Mouse (Mus musculus) cortical plate, adult 2 months (tissue): Measurements from ENCODE around the gene Cttnbp2. TPM values are rescaled to one million over a fixed set of nuclear protein-coding genes. Genes with fewer than 3 reads are reported as not detected.

Experiments used
- H3K27ac ChIP-seq: fragments of 200-500 bp; 2 replicates; pipeline ENCODE4 v1.5.1; 2012; ENCODE audit warnings: low read length, control low read depth, inconsistent platforms; ENCODE audit not compliant: insufficient read depth
- H3K4me1 ChIP-seq: fragments of 200-500 bp; 2 replicates; pipeline ENCODE4 v1.6.1; 2011; ENCODE audit warnings: low read length; ENCODE audit not compliant: control insufficient read depth, insufficient read depth
- H3K4me3 ChIP-seq: fragments of 200-500 bp; 2 replicates; pipeline ENCODE4 v1.5.1; 2011; ENCODE audit warnings: mild to moderate bottlenecking, low read length, control low read depth; ENCODE audit not compliant: insufficient read depth
- CTCF ChIP-seq: fragments of 200-500 bp; IDR thresholded peaks from 2 replicates; pipeline ENCODE4 v1.5.1; 2011; ENCODE audit warnings: mild to moderate bottlenecking, control low read depth, low read length; ENCODE audit not compliant: insufficient read depth; ENCODE audit errors: extremely low read depth
- POLR2A ChIP-seq: fragments of 200-500 bp; IDR thresholded peaks from 2 replicates; pipeline ENCODE4 v1.6.1; 2011; ENCODE audit warnings: mild to moderate bottlenecking, low read length, control low read depth; ENCODE audit not compliant: insufficient read depth; ENCODE audit errors: extremely low read depth
- polyA plus RNA-seq: library from polyadenylated mRNA; depleted of rRNA; stranded (reverse); fragments of >200 nt; gene quantifications from 2 replicates; pipeline ENCODE4 v1.2.3, GENCODE M21; 2012

The Cttnbp2 gene
- polyA plus RNA-seq, 1 experiment: 79.0 TPM

DNA sequence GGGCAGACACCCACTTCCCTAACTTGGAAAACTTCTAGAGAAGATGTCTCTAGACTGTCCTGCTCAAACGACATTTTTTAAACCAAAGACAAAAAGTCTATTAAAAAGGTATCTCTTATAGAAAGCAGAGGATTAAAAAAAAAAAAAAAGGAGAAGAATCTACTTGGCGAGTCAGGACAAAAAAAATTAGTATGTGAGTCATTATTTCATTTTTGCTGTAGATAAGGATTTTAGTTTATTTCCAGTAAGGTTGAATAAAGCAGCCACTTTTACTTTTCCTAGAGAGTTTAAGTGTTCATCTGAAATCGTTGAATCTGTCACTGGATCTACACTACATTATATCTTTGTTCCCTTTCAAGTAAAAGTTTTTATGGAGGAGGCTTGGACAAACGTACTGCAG, 139.9 kb downstream of the Cttnbp2 start:
- no peak overlapping the region for H3K27ac ChIP-seq
- H3K4me3 ChIP-seq: no peak overlapping the region
- TF ChIP-seq CTCF: no peak
- no peak for TF ChIP-seq POLR2A
- no peaks in the 10 kb centered on the region; the same call in 1 of the 2 replicates for H3K4me1 ChIP-seq

DNA sequence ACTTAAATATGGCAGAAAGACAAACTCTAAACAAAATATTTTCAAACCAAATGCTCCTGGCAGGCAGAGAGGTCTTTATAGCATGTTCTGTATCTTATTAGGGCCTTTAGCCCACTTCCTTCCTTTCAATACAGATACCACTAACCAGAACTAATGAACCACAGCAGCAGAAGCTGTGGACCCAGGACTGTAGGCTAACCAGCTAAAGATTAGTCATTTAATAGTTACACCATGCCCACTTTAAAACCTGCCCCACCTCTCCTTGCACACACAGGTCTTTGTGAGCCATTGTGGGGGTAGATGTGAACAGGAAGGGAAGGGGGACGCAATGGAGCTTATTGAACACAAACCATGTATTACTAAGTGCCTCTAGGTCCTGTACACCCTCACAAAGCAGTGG, 141.0 kb downstream of the Cttnbp2 start:
- Histone ChIP-seq H3K27ac (no peak overlapping the region), H3K4me1 (no peaks in the 10 kb centered on the region; the same call in 1 of the 2 replicates), H3K4me3 (no peak overlapping the region)
- TF ChIP-seq CTCF: no peak

DNA sequence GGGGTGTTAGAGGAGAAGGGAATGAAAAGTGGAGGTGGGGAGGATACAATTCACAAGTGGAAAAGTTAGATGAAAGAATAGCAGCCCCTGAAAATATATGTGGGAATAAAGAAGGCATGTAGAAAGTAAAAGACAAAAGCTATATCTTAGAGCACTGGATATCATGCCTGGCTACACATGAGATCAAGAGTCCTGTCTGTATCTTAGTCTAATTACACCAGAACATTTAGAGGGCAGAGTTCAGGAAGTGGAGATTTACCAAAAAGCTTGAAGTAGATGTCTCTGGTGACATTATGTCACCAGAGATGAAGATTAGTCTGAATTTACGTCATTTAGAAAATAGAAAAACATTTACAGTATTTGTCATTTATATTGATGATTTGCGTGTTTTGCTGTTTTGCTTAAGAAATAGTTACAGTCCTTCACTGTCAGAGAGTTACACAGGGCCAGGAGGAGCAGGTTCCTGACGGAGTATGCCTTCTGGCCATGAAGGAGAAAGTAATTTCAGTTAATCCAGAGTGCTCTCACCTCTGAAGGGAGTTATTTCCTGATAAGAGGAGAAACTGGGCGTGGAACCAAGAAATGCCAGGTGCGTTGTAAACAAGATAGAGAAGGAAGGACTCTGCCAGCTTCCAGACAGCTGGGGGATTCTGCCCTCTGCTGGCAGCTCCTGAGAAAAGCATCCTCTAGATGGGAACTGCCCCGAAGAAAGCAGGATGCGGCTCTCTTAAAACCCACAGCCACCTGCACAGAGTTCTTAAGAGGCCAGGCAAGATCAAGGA, 142.0 kb downstream of the Cttnbp2 start:
- H3K27ac ChIP-seq: no peak overlapping the region
- no peaks in the 10 kb centered on the region; the same call in 1 of the 2 replicates for H3K4me1 ChIP-seq
- TF ChIP-seq POLR2A (no peak), CTCF (peak; percentile 71)
- no peak overlapping the region for H3K4me3 ChIP-seq

DNA sequence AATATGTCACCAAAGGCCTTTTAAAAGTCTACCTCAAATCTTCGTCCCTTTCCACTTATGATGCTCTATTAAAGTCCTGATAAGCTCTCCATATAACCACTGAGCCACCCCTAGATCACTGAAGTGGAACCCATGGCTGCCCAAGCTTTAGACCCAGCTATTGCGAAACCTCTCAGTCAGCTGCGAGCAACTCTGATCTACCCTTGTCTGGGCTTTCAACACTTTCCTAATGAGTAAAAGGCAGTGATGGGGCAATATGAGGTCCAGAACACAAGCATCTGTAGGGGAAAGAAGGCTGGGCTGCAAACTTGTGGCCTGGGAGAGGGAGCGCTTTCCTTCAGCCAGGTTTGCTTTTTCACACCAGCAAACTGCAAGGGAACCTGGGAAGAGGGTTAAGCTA, 144.9 kb downstream of the Cttnbp2 start:
- H3K27ac ChIP-seq: no peak overlapping the region
- TF ChIP-seq CTCF (no peak), POLR2A (no peak)
- H3K4me3 ChIP-seq: no peak overlapping the region
- H3K4me1 ChIP-seq: no peaks in the 10 kb centered on the region; the same call in 1 of the 2 replicates

DNA sequence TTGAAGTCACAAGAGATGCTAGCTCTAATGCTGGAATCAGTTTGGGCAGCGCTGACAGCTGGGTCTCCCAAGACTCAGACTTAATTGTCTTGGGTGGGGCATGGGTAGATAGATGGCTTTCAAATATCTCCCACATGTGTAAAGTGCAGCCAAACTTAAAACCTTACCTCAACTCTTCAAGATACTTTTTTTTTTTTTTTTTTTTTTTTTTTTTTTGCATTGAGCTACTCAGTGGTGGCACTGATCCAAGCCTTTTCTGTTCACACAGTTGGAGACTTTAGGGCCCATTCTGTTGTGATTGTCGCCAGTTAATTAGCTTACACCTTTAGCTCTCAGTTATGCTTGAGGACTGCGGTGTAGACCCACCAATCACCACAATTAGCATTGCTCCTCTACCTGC, 145.6 kb downstream of the Cttnbp2 start:
- no peak overlapping the region for H3K27ac ChIP-seq
- H3K4me1 ChIP-seq: no peaks in the 10 kb centered on the region; the same call in 1 of the 2 replicates
- no peak overlapping the region for H3K4me3 ChIP-seq
- TF ChIP-seq POLR2A: no peak
- no peak for TF ChIP-seq CTCF

DNA sequence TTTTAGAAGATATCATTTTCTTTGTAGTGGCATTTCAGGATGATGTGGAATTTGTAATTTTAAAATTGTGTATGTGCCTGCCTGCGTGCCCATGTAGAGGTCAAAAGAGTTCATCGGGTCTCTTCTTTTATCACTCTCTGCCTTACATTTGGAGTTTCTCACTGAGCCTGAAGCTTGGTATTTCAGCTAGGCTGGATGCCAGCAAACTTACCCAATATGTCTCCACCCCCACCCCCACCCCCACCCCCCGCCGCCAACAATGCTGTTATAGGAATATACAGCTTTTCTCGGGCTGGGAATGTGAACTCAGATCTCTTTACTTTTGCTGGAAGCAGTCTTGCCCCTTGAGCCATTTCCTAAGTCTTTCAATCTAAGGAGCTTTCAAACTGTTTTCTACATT, 152.4 kb downstream of the Cttnbp2 start:
- Histone ChIP-seq H3K4me3 (no peak overlapping the region), H3K27ac (no peak overlapping the region), H3K4me1 (no peaks in the 10 kb centered on the region)
- no peak for TF ChIP-seq POLR2A
- no peak for TF ChIP-seq CTCF

DNA sequence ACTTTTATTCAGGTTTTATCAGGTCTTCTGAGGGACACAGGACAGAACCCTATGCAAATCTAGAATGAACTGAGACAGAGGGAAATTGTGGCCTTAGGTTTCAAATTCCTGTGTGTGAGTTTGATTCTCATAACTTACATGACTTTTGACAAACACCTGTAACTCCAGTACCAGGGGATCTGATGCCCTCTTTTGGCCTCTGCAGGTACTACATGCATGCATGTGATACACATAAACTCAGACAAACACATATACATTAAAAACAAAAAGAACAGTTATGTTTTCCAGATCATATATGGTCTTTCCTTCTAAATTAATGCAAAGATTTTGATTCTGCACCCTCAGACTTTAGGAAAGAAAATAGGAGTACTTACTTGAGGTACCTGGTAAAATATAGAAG, 153.7 kb downstream of the Cttnbp2 start:
- Histone ChIP-seq H3K4me3 (no peak overlapping the region), H3K4me1 (no peaks in the 10 kb centered on the region), H3K27ac (no peak overlapping the region)
- TF ChIP-seq CTCF: no peak
- no peak for TF ChIP-seq POLR2A

DNA sequence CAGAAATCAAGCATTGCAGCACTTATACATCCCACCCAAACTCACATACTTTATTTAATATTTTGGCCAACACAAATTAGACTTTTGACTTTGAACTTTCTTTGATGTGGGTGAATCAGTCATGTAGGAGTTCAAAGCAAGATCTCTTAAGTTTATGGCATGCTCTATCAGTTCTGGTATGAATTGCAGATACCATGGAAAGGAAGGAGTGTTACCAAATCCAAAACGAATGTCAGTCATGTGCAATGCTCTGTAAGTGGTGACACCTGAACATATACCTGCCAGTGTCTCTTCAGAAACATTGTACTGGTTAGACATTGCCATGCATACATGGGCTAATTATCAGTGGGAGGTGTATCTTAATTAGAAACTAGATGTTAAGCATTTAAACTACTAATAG, 154.5 kb downstream of the Cttnbp2 start:
- Histone ChIP-seq H3K4me1 (no peaks in the 10 kb centered on the region), H3K4me3 (no peak overlapping the region), H3K27ac (no peak overlapping the region)
- TF ChIP-seq CTCF (no peak), POLR2A (no peak)

DNA sequence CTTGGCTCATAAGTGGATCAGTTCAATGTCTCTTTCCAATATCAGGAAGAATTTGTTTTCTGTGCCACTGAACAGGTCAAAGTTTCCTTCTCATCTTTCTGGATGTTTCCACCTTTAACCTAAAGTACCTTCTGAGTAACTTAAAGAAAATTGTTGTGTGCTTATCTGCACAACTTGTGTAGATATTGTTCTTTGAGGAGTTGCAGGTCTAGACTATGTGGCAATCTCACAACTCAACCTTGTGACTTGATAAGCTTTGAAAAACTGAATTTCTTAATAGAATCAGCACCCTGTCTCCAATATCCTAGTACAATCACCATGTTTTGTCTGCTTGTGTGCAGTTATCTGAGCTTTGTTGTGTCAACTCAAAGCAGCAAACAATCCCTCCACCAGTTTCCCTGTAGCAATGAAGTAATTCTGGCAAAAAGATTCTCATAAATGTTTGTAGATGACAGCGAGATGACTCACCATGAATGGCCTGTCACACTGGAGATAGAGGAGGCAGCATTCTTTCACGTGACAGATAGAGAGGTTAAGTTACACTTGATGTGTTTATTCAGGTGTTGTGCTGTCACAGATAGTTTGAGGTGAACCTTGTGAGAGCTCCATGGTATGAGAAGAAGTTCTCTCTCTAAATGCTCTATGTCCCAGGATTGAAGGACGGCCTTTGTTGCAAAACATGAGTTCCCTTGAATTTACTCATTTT, 165.3 kb downstream of the Cttnbp2 start:
- TF ChIP-seq POLR2A (no peak), CTCF (no peak)

DNA sequence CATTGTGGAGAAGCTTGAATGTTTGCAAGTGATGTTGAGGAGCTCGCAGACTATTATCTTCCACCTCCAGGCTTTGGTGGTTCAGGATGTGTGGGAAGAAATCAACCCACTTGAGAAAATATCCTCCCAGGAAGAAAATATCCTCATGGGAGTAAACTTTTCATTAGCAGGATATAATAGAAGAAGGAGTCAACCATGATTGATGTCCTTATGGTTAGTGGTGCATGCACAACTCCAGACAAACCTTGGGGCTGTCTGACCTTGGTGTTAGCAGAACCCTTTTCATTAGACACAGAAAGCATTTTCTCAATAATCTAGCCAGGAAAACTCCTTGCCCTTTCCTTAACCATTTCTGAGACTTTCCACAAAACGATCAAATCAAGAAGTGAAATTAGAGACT, 170.4 kb downstream of the Cttnbp2 start:
- no peak for TF ChIP-seq POLR2A
- TF ChIP-seq CTCF: no peak
- H3K4me3 ChIP-seq: no peak overlapping the region
- H3K27ac ChIP-seq: no peak overlapping the region
- H3K4me1 ChIP-seq: no peaks in the 10 kb centered on the region

More for the DNA sequence above, 165.3 kb downstream of the Cttnbp2 start:
- Histone ChIP-seq H3K27ac (no peak overlapping the region), H3K4me1 (no peaks in the 10 kb centered on the region), H3K4me3 (no peak overlapping the region)
